Mouse (Mus musculus): ENCODE measurements around the gene Zfp1.
"Not testable (repeated sequence)": the region's sequence is repeated elsewhere in the genome, so short reads cannot be mapped to it uniquely, and the experiment has no call there.

Gene Zfp1

DNA sequence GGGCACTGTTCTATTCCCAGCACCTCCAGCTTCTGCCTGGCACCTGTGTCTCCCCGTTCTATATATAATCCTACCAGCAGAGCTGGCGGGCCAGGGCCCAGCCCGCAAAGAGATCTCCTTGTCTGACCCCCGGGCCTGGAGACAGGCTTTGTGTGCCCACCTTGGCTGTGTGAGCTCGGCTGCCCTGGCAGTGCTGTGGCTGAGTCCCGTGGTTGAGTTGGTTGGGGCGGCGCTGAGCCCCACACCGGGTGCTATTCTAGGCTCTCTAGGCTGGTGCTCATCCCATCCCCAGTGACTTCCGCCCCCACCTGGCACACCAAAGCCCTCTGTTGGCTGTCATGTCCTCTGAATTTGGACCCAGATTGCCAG is 18.4 kb upstream of the Zfp1 start:
- DNase-seq (ENCODE audit: low read depth, low spot score), result no peak

DNA sequence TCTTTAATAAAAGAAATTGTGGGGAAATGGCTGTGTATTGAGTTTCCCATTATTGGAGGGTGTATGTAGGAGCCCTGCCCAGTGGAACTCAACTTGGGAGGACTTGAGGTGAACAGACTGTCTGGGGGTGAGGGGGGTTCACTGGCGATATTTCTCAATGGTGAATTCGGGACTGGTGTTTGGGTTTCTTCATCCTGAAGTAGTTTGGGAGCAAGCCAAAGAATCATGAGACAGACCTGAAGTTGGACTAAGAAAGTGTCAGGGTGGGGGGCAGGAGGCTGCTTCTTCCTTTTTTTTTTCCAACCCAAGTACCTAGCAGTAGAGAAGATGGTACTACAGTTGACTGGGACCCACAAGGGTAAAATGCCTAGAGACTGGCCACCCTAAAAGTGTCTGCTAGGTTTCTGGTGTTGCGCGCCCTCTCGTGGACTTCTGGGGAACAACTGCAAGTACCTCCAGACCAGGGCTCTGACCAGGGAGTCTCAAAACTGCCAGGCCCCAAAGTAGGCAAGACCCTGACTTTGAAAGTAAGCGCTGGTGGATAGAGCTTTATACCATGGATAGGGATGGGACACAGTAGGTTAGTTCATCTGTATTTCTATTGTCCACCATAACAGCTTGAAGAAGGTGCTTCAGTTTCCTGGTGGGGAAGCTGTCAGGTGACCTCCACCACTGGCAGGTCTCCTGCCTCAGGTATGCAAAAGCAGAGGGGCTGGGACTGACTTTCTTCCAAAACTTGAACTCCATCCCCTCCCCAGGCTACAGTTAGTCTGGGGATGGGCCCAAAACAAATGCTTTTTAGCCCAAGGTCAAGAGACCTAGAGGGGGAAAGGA is 17.3 kb upstream of the Zfp1 start:
- DNase-seq (ENCODE audit: low read depth, low spot score), result peak; percentile 74

DNA sequence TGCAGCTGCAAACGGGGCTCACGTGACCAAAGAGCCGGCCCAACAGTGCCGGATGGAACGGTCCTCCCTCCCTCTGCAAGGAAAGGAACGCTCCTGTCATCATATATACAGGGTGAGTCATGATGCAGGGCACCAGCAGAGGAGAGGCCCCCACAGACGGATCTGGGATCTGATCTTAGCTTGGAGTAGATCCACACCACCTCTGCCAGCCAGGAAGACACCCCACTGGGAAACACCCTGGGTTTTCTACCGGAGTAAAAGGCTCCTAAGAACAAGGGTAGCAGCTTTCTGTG is 16.7 kb upstream of the Zfp1 start:
- DNase-seq (ENCODE audit: low read depth, low spot score), result no peak

DNA sequence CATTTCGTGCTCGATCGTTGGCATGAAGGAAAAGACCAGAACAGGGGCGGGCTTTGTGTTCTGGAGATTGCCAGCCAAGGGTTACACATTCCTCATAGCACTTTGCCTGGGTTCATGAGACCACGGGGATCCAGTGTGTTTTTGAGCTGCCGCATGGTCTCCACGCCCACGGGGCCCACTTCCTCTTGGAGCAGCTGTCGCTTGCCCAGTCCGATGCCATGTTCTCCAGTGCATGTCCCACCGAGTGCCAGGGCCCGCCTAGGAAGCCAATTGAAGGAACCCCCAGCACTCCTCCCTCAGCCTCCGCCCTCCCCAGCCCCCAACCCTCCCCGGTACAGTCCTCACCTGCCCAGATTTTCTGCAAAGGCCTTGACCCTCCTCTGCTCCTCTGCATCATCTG is 16.3 kb upstream of the Zfp1 start:
- no peak for DNase-seq (ENCODE audit: low read depth, low spot score)

DNA sequence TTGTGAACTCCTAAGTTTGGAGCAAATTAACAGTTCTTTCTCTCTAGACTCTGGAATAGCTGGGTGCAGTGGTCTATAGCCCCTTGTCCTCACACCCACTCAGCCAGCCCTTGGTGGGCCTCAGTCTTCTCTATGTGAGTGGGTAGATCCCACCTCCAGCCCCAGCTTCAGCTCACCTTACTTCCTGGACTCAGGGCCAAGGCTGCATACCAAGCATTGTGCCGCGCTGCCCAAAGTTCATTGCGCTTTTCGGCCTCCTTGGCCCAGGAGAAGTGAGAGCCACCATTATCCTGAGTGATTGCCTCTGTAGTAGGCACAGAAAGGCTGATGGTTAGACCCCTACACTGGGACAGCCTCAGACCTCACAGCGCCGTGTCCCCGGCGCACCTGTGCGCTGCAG is 15.3 kb upstream of the Zfp1 start:
- DNase-seq (ENCODE audit: low read depth, low spot score), result no peak

DNA sequence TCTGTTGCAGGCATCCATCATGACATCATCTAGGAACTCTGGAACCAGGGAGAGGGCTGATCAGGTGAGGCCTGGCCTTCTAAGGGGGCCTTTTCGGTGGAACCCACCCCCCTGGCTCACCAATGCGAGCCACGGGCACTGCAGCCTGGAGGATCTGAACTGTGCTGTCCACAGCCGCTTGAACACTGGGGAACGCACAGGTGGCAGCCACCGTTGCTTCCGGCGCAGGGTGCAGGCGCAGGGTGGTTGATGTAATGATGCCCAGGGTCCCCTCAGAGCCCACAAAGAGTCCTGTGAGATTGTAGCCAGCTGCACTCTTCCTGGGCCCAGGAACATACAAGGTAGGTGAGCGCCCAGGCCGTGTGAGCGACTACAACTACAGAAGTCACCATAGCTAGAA is 14.8 kb upstream of the Zfp1 start:
- DNase-seq (ENCODE audit: low read depth, low spot score), result no peak

DNA sequence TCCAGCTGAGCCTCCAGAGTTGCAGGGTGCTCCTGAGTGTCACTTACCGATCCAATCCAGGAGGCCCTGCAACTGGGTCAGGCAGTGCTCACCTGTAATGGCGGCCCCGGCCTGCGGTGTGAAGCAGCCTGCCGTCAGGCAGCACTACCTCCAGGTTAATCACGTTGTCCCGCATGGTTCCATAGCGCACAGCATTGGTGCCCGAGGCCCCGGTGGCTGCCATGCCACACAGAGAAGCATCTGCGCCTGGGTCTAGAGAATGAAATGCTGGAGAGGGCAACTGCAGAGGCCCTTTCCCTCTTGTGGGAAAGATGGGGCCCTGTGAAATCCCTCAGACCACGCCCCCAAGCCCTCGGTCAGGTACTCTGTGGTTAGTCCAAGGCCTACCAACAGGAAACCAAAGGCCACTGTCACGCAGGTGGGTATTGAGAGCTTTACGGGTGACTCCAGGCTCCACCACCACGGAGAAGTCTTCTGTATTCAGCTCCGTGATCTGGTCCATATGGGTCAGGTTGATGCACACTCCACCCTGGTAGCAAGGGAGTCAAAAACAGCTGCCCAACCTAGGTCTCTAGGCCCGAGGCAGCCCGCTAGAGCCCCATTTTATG is 14.2 kb upstream of the Zfp1 start:
- no peak for DNase-seq (ENCODE audit: low read depth, low spot score)

DNA sequence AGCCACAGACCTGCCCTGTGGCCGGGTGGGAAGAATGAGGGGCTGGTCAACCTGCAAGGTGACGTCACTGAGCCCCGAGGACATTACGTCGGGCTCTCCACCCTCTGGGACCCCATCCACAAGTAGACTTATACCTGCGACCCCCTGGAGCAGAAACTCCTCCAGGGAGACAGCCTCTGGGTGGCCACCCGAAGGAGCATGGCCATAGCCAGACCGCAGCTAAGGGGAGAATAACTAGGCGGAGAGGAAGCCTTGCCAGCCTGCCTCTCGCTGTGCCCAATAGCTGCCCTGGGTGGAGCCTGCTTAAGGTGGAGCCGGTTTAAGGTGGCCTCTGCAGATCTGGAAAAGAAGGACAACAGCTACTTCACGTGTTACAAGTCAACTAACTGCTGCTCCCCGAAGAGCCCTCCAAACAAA is 13.1 kb upstream of the Zfp1 start, which contains the start of gene Ldhd:
Gene Ldhd (minus strand): TSS at position 270 of the 417 bp plus-strand sequence.
- DNase-seq (ENCODE audit: low read depth, low spot score), result no peak

DNA sequence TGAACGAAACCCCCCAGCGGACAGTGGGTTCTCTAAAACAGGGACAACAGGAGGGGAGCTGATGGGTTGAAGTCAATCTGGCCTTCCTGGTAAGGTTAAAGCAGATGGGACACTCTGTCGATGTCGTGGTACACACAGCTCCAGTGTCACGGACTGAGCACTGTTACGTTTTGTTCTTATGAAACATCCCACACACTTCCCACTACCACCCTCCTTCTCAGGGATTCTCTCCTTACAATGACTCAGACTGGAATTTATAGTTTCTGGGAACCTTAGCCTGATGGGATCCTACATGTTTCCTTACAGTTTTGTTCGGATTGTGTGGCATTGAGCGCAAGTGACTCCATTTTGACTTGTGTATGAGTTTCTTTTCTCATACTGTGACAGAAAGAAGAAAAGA is 11.6 kb upstream of the Zfp1 start:
- DNase-seq (ENCODE audit: low read depth, low spot score), result no peak

DNA sequence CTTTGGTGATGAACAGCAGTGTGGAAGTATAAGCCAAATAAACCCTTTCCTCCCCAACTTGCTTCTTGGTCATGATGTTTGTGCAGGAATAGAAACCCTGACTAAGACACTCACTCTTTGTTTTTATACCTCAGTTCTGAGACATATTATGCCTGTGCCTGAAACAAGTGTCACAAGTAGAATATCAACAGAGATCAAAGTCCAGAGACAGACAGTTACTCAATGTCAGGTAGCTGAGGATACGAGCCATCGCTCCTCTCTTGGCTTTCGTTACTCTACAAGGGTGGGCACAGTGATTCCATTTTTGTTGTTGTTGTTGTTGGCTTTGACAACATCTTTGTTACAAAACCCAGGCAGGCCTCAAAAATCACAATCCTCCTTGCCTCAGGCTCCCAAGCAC is 10.2 kb upstream of the Zfp1 start:
- DNase-seq (ENCODE audit: low read depth, low spot score), result no peak

DNA sequence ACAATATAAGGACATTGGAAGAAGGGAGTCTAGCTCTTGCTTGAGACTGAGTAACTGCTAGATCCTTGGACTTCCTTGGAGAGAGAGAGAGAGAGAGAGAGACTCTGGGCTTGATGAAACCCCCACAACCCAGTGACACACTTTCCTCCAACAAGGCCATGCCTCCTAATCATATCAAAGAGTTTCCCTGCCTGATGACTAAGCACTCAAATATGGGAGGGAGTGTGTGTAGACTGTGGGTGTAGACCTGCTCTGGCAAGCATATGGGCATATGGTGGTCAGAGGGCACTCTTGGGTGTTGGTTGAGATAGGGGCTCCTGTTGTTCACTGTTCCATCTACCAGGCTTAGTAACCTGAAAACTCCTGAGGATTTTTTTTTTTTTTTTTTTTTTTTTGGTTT is 5.1 kb upstream of the Zfp1 start:
- no peak for DNase-seq (ENCODE audit: low read depth, low spot score)

DNA sequence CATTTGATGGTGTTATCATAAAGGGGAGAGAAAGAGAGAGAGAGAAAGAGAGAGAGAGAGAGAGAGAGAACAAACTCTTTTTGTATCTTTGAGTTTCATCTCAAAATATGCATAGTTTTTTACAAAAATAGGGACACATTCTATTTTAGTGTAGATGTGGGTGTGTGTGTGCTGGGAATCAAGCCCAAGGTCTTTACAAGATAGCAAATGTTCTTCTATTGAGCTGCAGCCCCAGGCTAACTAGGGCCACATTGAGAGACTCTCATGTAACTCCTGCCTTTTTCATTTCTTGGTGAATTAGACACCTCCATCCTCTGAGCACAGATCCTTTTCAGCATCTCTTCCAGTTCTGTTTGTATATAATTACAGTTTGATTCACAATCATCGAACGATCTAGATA is 2.1 kb upstream of the Zfp1 start:
- DNase-seq (ENCODE audit: low read depth, low spot score), result no peak

DNA sequence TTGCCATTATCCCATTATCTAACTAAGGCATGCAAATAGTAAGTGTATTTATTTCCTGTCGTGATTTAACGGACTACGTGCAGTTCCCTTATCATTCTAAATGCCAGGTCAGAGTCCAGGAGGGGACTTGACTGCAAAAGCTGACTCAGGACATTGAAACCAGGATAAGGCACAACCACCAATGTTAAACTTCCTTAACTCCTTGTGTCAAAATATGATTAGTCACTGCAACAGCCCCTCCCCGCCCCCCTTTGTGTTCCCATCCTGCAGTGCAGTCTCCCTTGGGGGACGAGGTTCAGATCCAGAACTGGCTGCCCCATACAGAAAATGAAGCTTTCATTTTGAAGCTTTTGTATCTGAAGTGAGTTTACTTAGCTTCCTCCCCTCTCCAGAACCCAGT is 705 bp upstream of the Zfp1 start:
- no peak for DNase-seq (ENCODE audit: low read depth, low spot score)

DNA sequence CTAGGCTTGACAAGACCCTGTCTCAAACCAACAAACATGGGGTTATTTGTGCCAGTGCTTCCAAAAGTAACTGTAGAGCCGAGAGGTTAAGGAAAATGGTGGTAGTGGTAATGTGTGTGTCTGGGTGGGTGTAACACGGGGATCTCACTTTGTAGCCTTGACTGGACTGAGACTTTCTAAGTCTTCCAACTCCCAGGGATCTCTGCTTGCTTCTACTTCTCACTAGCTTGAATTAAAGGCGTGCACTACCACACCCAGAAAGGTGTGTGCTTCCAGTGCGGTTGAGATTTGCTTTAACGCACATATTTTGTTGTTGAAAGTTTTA is 300 bp upstream of the Zfp1 start:
- DNase-seq (ENCODE audit: low read depth, low spot score), result no peak

DNA sequence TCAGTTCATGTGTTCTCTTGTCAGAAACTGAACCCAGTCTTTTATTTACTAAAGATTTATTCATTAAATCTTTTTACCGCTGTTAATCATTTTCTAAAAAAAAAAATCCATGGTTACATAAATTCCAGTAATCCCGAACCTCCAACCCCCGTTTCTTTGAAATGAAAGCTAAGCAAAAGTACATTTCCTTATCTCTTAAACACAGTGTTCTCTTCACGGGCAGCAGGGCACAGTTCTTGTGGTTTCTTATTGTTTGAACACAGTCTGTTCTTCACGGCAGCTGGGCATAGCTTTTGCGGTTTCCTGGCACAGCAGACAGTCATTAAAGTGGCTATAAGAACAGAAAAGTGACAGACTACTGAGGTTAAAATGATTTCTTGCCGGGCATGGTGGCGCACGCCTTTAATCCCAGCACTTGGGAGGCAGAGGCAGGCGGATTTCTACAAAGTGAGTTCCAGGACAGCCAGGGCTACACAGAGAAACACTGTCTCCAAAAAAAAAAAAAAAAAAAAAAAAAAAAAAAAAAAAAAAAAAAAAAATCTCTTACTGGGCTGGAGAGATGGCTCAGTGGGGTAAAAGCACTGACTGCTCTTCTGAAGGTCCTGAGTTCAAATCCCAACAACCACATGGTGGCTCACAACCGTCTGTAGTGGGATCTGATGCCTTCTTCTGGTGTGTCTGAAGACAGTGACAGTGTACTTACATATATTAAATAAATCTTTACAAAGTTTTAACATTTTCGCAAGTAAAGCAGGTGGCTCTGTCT is 1.3 kb downstream of the Zfp1 start:
- not testable (repeated sequence) for DNase-seq (ENCODE audit: low read depth, low spot score)

DNA sequence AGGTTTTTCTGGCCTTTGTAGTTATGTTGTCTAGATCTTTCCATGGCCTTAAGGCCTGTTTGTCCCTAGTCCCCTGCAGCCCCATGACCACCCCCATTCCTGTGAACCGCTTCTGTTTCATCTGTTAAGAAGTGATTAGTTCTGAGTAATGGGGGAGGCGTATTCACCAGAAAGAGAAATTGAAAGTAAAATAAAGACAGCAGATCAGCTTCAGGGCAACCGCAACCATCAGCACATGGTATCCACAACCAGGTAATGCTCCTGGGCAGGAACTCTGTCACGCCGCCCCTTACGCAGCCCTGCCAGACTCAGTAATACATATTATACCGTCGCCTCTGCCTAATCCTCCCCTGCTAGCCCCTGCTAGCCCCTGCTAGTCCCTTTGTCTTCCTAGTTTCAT is 2.5 kb downstream of the Zfp1 start:
- DNase-seq (ENCODE audit: low read depth, low spot score), result no peak

DNA sequence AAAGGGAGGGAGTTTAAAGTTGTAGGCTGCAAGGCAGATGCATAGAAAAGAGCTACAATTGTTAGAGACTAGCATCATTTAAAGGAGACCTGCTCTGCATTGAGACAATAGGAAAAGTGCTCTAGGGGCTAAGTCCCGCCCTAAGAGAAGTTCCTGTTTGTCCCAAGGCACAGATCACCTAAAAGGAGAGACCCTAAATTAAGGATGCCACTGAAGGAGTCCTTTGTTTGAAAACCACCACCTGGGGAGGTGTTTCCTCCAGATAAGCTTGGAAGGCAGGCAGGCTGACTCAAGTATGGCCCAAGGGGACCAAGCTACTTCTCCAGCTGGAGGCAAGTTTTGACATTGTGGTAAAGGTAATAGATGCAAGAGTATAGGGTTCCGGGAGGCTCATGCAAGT is 5.6 kb downstream of the Zfp1 start:
- DNase-seq (ENCODE audit: low read depth, low spot score), result peak; percentile 54

DNA sequence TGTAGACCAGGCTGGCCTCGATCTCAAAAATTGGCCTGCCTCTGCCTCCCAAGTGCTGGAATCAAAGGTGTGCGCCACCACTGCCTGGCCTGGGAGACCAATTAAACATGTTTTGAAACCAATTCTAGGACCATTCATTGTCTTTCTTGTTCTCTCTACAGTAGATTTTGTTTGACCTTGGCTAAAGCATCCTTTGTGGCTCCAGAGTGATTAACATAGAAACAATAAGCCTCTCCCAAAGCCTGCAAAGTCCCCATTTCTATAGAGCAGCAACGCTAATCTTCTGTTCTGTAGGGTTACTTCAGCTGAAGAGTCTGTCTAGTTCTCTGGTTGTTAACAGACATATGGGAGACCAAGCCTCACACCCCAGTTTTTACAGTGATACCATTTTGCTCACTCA is 7.5 kb downstream of the Zfp1 start:
- no peak for DNase-seq (ENCODE audit: low read depth, low spot score)

DNA sequence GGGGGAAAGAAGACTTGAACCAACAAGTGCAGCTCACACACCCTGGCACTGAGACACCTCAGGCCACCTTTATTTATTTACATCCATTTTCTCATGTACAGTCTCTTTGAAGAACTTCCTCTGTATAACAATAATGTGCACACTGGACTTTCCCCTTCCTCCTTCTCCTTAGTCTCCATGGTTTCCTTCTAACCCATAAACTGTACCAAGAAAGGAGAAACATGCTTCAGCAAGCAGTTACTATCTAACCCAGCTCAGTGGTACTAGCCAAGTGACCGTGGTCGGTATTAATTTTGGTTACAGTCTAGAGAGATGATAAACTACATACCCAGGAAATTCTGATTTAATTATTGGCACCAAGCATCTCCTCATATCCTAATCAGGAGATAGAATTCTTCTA is 10.3 kb downstream of the Zfp1 start:
- no peak for DNase-seq (ENCODE audit: low read depth, low spot score)

DNA sequence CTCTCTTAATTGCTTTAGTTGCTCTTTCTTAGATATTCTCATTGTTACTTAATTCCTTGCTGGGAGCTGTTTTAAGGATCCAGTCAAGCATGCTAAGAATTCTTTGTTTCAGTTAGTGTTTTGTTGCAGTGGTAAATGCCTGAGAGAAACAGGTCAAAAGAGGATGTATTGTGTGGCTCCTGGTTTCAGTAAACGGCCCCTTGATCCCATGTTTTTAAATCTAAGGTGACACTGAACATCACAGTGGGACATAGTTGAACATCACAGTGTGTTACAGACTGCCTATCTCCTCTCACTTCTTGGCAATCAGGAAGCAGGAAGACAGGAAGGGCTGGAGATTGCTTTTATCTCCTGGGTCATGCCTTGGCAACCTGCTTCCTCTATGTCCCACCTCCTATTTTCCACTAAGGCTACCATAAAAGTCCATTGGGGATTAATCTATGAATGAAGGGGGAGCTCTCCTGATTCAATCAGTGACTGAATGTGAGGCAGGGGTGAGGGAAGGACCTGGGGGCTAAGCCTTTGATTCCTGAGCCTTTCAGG is 14.2 kb downstream of the Zfp1 start:
- no peak for DNase-seq (ENCODE audit: low read depth, low spot score)

DNA sequence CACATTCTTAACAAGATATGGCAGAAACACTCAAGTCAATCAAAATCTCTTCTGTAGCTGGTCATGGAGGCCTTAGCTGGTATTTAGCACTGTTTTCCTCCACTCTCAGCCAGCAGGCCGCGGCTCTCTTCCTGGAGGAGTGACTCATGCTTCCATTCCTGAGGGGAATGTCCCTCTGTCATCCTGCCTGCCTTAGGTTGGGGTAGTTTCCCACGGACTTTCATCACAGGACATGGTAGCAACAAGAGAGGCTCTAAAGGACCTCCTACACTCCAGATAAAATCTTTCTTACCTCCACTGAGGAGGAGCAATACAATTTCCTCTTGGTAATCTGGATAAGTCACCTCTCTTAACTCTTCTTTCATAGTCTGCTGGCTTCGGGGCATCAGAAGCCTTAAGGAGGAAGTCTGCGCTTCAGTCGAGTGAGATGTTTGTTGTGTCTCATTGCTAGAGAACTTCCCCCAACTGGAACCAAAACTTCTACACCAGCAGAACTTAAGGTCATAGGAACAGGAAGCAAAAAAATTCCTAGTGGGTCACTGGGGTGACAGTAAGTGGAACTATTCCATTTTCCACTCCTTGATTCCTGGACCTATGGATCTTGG is 15.7 kb downstream of the Zfp1 start:
- no peak for DNase-seq (ENCODE audit: low read depth, low spot score)

DNA sequence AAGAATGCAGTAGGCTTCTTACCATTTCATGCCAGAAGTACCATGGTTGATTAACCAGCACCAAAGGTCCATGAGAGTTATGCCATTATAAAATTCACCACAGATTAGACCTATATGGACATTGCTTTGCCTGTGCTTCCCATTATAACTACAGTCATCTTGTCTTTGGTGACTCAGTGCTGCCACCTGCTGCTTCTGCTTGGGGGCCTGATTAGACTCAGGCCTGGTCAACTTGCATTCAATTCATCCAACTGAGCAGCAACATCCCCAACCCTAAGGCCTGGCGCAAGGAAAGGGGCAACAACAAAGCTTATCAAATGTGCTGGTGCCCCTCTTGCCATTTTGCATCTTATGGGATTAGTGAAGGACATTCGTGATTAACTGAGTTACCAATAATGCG is 19.3 kb downstream of the Zfp1 start:
- DNase-seq (ENCODE audit: low read depth, low spot score), result no peak

Measured in WW6 (cell line).